Mouse (Mus musculus): ENCODE measurements around the gene Sprr1a.
"Not testable (repeated sequence)": the region's sequence is repeated elsewhere in the genome, so short reads cannot be mapped to it uniquely, and the experiment has no call there.

The Sprr1a gene

GRCm38 (mm10) chr3:92485863-92486262, at the start of gene Sprr1a:
TSS of gene Sprr1a (minus strand) at chr3:92485895.
- DNase-seq (ENCODE audit: low read depth) = no peak

- DNase-seq (ENCODE audit: low read depth) = no peak
These were observed 48.7 kb upstream of the Sprr1a start, which contains the start of gene 2310046K23Rik for GRCm38 (mm10) chr3:92534411-92534810. TSS of gene 2310046K23Rik (minus strand) at chr3:92534511.

DNA sequence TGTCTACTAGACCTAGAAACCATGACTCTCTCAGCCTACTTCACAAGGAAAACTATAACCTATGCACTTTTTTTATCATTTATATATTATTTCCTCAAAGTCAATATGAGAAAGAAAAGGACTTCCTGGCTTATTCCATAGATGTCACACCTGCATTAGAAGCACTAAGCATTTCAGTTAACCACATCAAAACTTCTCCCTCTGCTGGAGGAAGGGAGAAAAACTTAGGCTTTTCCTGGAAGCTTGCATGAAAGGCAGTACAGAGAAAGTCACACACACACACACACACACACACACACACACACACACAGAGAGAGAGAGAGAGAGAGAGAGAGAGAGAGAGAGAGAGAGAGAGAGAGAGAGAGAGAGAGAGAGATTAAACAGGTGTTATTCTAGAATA, 26.6 kb upstream of the Sprr1a start:
- DNase-seq (ENCODE audit: low read depth) = no peak

DNA sequence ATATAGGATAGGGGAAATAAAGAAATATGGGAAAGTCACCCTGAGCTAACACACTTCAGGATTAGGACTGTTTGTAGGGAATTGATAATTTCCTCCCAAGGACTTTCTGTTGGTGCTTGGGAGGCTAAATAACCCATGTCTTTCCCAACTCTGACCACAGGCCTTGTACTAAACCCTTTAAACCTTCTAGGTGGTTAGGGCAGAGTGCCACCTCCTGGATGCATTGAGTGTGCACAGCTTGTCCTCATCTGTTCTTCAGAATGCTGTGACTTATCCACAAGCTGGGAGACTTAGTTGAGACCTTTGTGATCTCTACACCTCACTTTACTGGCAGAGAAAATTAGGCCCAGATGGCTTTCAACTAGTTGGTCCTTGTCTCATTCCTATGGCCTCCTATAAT, 25.1 kb upstream of the Sprr1a start:
- DNase-seq (ENCODE audit: low read depth) = no peak

DNA sequence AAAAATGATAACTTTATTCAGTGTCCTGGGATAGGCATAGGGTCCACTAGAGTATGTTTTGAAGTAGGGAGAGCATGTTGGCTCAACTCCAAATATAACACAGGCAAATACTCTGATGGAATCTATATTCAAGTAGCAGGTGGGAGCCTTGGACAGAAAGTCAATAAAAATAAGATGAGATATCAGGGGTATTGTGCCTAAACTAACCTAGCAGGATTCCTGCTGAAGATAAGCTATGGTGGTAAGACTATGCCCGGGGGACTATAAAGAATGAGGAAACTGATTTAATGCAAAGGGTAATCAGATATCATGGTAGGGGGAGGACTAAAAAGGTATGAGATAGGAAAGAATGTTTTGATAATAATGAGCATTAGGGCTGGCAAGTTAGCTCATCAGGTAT, 22.5 kb upstream of the Sprr1a start:
- DNase-seq (ENCODE audit: low read depth) = no peak

- DNase-seq (ENCODE audit: low read depth) = no peak
These were observed 17.8 kb upstream of the Sprr1a start for GRCm38 (mm10) chr3:92503528-92503927.

DNA sequence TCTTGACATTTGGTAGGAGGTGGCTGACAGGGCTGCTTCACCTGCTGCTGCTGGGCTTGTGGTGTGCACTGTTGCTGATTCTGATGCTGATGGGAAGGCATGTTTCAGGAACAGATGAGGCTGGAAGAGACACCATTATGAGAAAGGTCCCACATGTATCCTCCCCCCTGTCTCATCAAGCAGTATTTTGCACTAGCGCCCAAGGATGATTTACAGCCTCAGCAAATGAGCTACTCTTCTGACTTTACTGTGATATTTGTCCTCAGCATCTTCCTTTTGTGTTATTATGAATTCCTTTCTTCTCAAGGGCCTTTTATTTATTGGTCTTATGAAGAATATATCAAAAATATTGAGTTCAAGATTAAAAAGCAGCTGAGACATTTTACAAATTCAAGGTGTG, 14.7 kb upstream of the Sprr1a start, which contains the start of gene Sprr4:
Sprr4 (minus strand) TSS at position 101 of the 400 bp plus-strand sequence.
- DNase-seq (ENCODE audit: low read depth) = no peak

GRCm38 (mm10) chr3:92490262-92490661, 4.6 kb upstream of the Sprr1a start:
- DNase-seq (ENCODE audit: low read depth) = not testable (repeated sequence)

DNA sequence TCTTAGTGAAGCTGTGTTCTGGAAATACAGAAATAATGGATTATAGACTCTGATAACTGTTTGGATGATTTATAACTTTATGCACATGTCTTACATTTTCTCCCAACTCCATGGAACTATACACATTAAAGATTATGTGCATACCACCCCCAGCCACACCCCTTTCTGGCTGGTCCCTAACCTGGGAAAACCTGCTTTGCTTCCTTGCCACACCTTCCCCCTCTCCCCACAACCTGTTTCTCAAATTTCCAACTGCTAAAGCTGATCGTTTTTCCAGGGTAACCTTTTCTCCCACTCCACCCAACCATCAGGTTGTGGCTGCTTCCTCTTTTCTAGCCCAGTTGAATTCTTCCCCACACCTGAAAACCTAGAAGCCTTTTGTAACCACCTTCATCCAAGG, 612 bp upstream of the Sprr1a start:
- no peak for DNase-seq (ENCODE audit: low read depth)

DNA sequence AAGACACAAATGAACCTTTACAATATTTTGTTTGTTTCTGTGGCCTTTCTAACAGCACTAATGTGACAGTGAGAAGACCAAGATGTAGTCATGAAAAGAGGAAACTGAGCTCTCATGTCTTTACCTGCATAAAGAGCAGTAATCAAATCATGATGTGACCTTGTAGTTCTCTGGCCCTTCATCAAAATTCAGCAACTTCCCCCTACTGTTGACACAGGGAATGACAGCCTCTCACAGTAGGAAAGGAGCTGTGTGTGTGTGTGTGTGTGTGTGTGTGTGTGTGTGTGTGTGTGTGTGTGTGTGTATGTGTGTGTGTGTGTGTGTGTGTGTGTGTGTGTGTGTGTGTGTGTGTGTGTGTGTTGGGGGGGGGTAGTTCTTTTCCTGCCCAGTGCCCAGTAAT, 4.4 kb downstream of the Sprr1a start:
- not testable (repeated sequence) for DNase-seq (ENCODE audit: low read depth)

- DNase-seq (ENCODE audit: low read depth) = no peak
These were observed 15.6 kb downstream of the Sprr1a start for GRCm38 (mm10) chr3:92470111-92470510.

- DNase-seq (ENCODE audit: low read depth) = no peak
These were observed 18.3 kb downstream of the Sprr1a start for GRCm38 (mm10) chr3:92467424-92467823.

DNA sequence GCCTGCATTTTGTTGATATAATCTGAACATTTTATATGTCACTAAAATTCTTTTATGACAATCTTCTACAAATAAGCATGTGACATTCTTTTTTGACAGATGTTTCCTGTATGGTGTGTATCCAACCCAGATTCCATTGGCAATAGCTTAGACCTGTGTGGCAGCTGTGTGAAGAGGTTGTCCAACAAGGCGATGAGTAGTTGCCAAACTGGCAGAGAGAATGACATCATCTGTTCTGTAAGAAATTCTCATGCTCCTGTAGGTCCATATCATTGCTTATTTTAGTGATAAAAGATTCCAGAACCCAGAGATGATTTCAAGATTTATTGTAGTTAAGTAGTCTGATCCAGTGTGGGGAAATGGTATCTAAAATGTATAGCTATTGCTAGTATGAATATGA, 19.1 kb downstream of the Sprr1a start:
- DNase-seq (ENCODE audit: low read depth) = no peak

GRCm38 (mm10) chr3:92458620-92459019, 27.1 kb downstream of the Sprr1a start, which contains the start of gene Sprr3:
TSS of gene Sprr3 (minus strand) at chr3:92458720.
- no peak for DNase-seq (ENCODE audit: low read depth)

- DNase-seq (ENCODE audit: low read depth) = no peak
These were observed 30.5 kb downstream of the Sprr1a start for GRCm38 (mm10) chr3:92455151-92455550.

GRCm38 (mm10) chr3:92440177-92440576, 45.5 kb downstream of the Sprr1a start:
- no peak for DNase-seq (ENCODE audit: low read depth)

GRCm38 (mm10) chr3:92438689-92439088, 47.0 kb downstream of the Sprr1a start, which contains the start of gene Sprr1b:
TSS of gene Sprr1b (minus strand) at chr3:92438789.
- DNase-seq (ENCODE audit: low read depth) = no peak
